Mouse (Mus musculus) C2C12 (cell line): ENCODE measurements around the gene Timm29.

Experiments used
- CTCF ChIP-seq: IDR thresholded peaks from one replicate; pipeline ENCODE4 v1.5.1; 2011; ENCODE audit not compliant: control insufficient read depth, insufficient read depth, insufficient read length
- MAX ChIP-seq: IDR thresholded peaks from one replicate; pipeline ENCODE4 v1.6.1; 2011; ENCODE audit warnings: mild to moderate bottlenecking, control low read depth

- no peak for TF ChIP-seq CTCF
- no peak for TF ChIP-seq MAX
These were observed 28.1 kb upstream of the Timm29 start for GRCm38 (mm10) chr9:21564420-21564819.
